Mouse (Mus musculus): ENCODE results near the gene Amz1. TPM values are rescaled to one million over a fixed set of nuclear protein-coding genes. Genes with fewer than 3 reads are reported as not detected.

Gene Amz1
- total and polyA plus RNA-seq, 3 experiments: 7.5 to 12.4 (median 8.3) TPM

DNA sequence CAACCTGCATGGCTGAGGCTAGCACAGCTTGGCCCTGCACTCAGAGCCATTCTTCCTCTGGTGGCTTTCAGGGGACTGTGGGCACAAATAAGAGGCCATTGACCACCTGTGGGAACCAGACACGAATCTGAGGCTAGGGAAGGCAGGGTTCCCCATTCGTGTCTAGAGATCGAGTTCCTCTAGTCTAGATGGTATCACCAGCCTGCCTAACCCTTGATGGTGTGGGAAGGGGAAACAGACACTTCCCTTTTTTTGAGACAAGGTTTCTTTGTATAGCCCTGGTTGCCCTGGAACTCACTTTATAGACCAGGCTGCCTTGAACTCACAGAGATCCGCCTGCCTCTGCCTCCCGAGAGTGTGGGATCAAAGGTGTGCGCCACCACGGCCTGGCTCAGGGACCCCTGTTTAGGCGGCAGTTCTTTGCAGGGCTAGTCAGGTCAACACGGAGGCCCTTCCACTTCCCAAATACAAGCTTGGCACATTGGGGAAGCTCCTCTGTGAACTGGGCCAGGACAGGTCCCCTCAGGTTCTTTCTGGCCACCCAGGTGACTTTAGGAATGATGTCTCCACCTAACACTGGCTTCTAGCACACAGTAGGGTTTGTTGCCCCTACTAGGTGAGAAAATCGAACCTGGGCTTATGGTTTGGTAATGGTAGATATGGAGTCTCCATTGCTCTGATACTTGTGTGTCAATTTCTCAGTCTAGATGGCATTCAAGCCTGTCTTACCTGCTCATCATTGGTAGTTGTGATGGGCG is 7.3 kb downstream of the Amz1 start:
- peak; percentile 40 for DNase-seq (ENCODE audit: extremely low read depth)
- H3K27me3 ChIP-seq (replicated peaks): peaks cover 1% of the 10 kb centered on the region
- H3K4me2 ChIP-seq (ENCODE audit: insufficient read depth, low read depth, poor library complexity, severe bottlenecking): no peak overlapping the region
- TF ChIP-seq POLR2AphosphoS2 (IDR thresholded peaks at IDR 0.05; ENCODE audit: low read depth, low read length) (no peak), ZKSCAN1 (IDR thresholded peaks at IDR 0.05; ENCODE audit: borderline replicate concordance, low read depth, low read length) (peak; percentile 70)
- dilution Hi-C loops (cut with MboI; ENCODE audit: extremely low pct_ligation_motif_present, extremely low pct_unique_long_range_greater_than_20kb, low sequenced_read_pairs) (no loop called here), in situ Hi-C loops (cut with MboI; ENCODE audit: low pct_ligation_motif_present, low pct_unique_long_range_greater_than_20kb, low sequenced_read_pairs) (no loop called here)
- H3K4me1 ChIP-seq (ENCODE audit: control insufficient read depth in 1 of 2, insufficient read depth in 2 of 2): peaks cover 7 to 29% of the 10 kb centered on the region in 2 experiments; a peak in 3 of 4 replicates
- no peaks in the 10 kb centered on the region for H3K9me3 ChIP-seq (replicated peaks; ENCODE audit: low read length)
- H3K36me3 ChIP-seq (replicated peaks in 1 of 2; ENCODE audit: control insufficient read depth in 1 of 2, insufficient read depth in 1 of 2, low read length in 1 of 2): no peaks in the 10 kb centered on the region
- H3K9ac ChIP-seq (ENCODE audit: insufficient read depth, low read depth): no peak overlapping the region
- H3K27ac ChIP-seq (ENCODE audit: insufficient read depth, low read depth): no peak overlapping the region
- H3K79me2 ChIP-seq (replicated peaks; ENCODE audit: control insufficient read depth, extremely low read depth, insufficient read depth, poor library complexity, severe bottlenecking): no peaks in the 10 kb centered on the region
- no peak overlapping the region for H3K4me3 ChIP-seq (replicated peaks in 1 of 3; ENCODE audit: low read depth in 2 of 3, low read length in 2 of 3, poor library complexity in 1 of 3)

DNA sequence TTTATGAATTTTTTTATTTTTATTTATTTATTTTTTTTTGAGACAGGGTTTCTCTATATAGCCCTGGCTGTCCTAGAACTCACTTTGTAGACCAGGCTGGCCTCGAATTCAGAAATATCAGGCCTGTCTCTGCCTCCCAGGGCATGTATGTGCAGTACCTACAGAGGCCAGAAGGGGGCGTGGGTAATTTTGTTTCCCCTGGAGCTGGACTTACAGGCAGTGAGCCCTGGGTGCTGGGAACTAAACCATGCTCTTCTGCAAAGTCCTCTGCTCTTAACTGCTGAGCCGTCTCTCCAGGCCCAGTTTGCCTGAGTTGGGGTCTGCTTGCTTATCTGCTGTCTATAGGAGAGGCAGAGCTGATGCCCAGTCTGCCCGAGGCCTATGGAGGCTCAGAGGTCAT is 8.3 kb downstream of the Amz1 start:
- in situ Hi-C loops (cut with MboI; ENCODE audit: low pct_ligation_motif_present, low pct_unique_long_range_greater_than_20kb, low sequenced_read_pairs) (no loop called here), dilution Hi-C loops (cut with MboI; ENCODE audit: extremely low pct_ligation_motif_present, extremely low pct_unique_long_range_greater_than_20kb, low sequenced_read_pairs) (no loop called here)
- no peaks in the 10 kb centered on the region for H3K9me3 ChIP-seq (replicated peaks; ENCODE audit: low read length)
- H3K27ac ChIP-seq (ENCODE audit: insufficient read depth, low read depth): no peak overlapping the region
- H3K4me1 ChIP-seq (ENCODE audit: control insufficient read depth in 1 of 2, insufficient read depth in 2 of 2): peaks cover 10 to 33% of the 10 kb centered on the region in 2 experiments; a peak in 3 of 4 replicates
- no peak overlapping the region for H3K4me2 ChIP-seq (ENCODE audit: insufficient read depth, low read depth, poor library complexity, severe bottlenecking)
- no peak overlapping the region for H3K4me3 ChIP-seq (replicated peaks in 1 of 3; ENCODE audit: low read depth in 2 of 3, low read length in 2 of 3, poor library complexity in 1 of 3)
- no peaks in the 10 kb centered on the region for H3K79me2 ChIP-seq (replicated peaks; ENCODE audit: control insufficient read depth, extremely low read depth, insufficient read depth, poor library complexity, severe bottlenecking)
- TF ChIP-seq CTCF (conservative IDR thresholded peaks at IDR 0.05 in 1 of 2, IDR thresholded peaks at IDR 0.05 in 1 of 2; ENCODE audit: low read depth in 2 of 2, low read length in 2 of 2) (peak; percentile 17 to 43; a peak in 3 of 4 replicates), ELF1 (IDR thresholded peaks at IDR 0.05; ENCODE audit: low read depth, low read length) (no peak), SMC3 (IDR thresholded peaks at IDR 0.05; ENCODE audit: low read depth, low read length) (peak; percentile 7; the same call in 1 of the 2 replicates)
- H3K27me3 ChIP-seq (replicated peaks): no peaks in the 10 kb centered on the region
- H3K36me3 ChIP-seq (replicated peaks in 1 of 2; ENCODE audit: control insufficient read depth in 1 of 2, insufficient read depth in 1 of 2, low read length in 1 of 2): no peaks in the 10 kb centered on the region
- H3K9ac ChIP-seq (ENCODE audit: insufficient read depth, low read depth): no peak overlapping the region
- peak; percentile 33 for DNase-seq (ENCODE audit: extremely low read depth)

- dilution Hi-C loops (cut with MboI; ENCODE audit: extremely low pct_ligation_motif_present, extremely low pct_unique_long_range_greater_than_20kb, low sequenced_read_pairs) (no loop called here), in situ Hi-C loops (cut with MboI; ENCODE audit: low pct_ligation_motif_present, low pct_unique_long_range_greater_than_20kb, low sequenced_read_pairs) (no loop called here)
- Histone ChIP-seq H3K4me1 (ENCODE audit: control insufficient read depth in 1 of 2, insufficient read depth in 2 of 2) (peaks cover 11 to 42% of the 10 kb centered on the region in 2 experiments; a peak in 3 of 4 replicates), H3K36me3 (replicated peaks in 1 of 2; ENCODE audit: control insufficient read depth in 1 of 2, insufficient read depth in 1 of 2, low read length in 1 of 2) (no peaks in the 10 kb centered on the region), H3K9ac (ENCODE audit: insufficient read depth, low read depth) (no peak overlapping the region), H3K4me3 (replicated peaks in 1 of 3; ENCODE audit: low read depth in 2 of 3, low read length in 2 of 3, poor library complexity in 1 of 3) (no peak overlapping the region), H3K9me3 (replicated peaks; ENCODE audit: low read length) (no peaks in the 10 kb centered on the region), H3K79me2 (replicated peaks; ENCODE audit: control insufficient read depth, extremely low read depth, insufficient read depth, poor library complexity, severe bottlenecking) (no peaks in the 10 kb centered on the region), H3K27me3 (replicated peaks) (no peaks in the 10 kb centered on the region), H3K4me2 (ENCODE audit: insufficient read depth, low read depth, poor library complexity, severe bottlenecking) (no peak overlapping the region), H3K27ac (ENCODE audit: insufficient read depth, low read depth) (no peak overlapping the region)
- TF ChIP-seq IRF4 (IDR thresholded peaks at IDR 0.05; ENCODE audit: low read depth, low read length) (peak; percentile 79), RCOR1 (conservative IDR thresholded peaks at IDR 0.05; ENCODE audit: low read depth, low read length) (no peak), EP300 (IDR thresholded peaks at IDR 0.05; ENCODE audit: low read length) (peak; percentile 57; the same call in 1 of the 2 replicates)
- peak; percentile 48 for DNase-seq (ENCODE audit: extremely low read depth)
Measured at GRCm38 (mm10) chr5:140733336-140733735, 9.4 kb downstream of the Amz1 start.
